Mouse (Mus musculus) right cerebral cortex, postnatal 14 days (tissue): ENCODE measurements around the gene Vps13a.

Experiments used
- DNase-seq: peaks from one replicate; pipeline ENCODE4 v3.0.0; 2022

The Vps13a gene

DNA sequence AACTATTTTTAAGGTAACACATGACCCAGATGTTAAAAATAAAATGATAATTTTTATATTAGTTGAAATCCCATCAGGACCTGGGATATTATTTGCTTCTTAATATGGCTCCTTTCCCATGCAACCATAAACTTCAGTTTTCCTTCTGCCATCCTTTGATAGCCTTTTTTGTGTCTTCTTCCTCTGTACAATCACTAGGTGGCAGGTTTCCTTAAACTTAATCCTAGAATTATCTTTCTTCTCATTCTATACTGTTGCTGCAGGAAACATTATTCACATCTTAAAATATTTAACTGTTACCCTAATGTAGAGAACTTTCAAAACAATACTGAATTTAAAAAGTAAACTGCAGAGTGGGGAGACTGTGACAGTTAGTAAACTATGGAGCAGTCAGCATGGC lies 24.9 kb downstream of the Vps13a start:
- DNase-seq, result no peak

GRCm38 (mm10) chr19:16755226-16755625 lies 25.5 kb downstream of the Vps13a start:
- DNase-seq, result no peak

- no peak for DNase-seq
Measured at GRCm38 (mm10) chr19:16753151-16753550, 27.6 kb downstream of the Vps13a start.

- DNase-seq, result no peak
Measured at GRCm38 (mm10) chr19:16736854-16737253, 43.9 kb downstream of the Vps13a start.

- DNase-seq, result no peak
Measured at GRCm38 (mm10) chr19:16728729-16729128, 52.0 kb downstream of the Vps13a start.

- DNase-seq, result no peak
Measured at GRCm38 (mm10) chr19:16715249-16715648, 65.5 kb downstream of the Vps13a start.

DNA sequence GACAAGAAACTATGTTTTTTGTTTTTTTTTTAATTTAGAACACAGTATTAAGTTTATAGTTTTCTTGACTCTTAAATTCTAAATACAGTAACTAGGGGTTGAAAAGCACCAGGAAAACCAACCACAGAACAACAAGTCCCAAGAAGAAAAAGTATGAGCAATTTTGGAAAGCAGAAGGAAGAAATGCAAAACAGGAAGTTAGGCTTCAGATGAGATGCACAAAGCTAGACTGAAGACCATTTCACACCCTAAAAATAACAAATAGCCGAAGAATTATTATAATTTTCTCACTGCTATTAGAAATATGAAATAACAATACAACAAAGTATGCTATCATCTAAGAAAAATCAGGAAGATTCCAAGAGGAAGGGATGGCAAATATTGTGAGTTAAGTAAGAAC lies 78.9 kb downstream of the Vps13a start:
- no peak for DNase-seq

GRCm38 (mm10) chr19:16684922-16685321 lies 95.8 kb downstream of the Vps13a start:
- DNase-seq, result no peak

DNA sequence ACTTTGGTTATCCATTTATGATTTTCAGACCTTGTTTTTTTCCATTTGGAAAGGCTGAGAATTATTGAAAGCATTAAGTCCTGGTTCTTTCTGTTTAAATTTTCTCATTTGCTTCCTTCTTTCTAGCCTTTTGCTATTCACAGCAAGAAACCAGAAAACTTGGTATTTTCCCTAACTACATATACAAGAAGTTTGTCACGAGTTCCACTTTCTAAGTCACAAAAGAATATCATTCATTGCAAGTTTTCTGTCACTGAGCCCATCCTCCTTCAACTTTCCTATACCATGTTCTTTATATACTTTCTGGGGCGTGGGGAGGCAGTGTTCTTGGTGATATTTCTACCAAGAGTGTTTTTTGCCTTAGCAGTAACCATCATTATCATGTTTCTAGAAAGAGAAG lies 96.5 kb downstream of the Vps13a start:
- DNase-seq, result no peak

DNA sequence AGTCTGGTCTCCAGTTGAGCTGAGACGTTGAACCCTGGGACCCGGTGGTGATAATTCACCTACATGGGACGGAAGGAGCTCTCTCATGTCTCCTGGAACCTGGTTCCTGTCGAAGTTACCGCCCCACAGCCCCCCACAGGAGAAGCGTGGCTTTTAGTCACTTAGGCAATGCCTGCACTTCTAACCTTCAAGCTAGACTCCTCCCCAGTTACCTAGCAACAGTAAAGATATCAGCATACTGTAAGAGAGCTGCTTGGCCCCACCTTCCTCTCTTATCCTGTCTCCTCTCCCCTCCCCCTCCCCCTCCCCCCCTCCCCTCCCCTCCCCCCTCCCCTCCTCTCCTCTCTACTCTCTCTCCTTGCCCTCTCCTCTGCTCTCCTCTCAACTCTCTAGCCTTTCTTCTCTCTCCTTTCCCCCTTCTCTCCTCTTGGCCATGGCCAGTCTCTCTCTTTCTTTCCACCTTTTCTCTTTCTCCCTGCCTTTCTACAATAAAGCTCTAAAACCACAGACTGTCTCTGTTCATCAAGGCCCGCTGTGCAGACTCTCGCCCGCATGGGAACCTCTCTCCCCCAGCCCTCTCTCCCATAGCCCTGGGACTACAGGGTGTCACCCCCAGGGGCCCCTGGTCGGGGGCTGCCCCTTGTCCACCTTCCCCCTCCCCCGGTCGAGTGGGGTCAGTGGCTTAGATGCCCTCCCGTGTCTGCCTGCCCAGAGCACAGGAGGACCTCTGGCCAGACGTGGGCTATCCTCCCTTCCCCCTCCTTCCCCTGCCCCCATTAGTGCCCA lies 154.9 kb downstream of the Vps13a start:
- no peak for DNase-seq

DNA sequence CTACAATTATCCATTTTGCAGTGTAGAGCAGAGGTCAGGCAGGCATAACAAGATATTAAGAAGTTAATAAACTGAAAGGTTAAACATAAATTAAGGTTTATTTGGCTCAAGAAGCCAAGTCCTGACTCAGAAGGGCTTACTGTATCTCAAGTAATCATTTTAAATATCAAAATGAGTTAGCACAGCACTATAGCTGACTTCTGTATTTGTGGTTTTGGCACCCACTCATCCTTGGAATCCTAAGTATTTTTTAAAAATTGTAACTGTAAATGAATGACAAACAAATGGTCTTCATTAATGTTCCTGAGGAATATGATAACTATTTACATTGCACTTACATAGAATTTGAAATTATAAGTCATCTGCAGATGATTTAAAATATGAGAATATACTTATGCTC lies 155.7 kb downstream of the Vps13a start:
- no peak for DNase-seq

GRCm38 (mm10) chr19:16623154-16623553 lies 157.6 kb downstream of the Vps13a start:
- DNase-seq, result no peak

DNA sequence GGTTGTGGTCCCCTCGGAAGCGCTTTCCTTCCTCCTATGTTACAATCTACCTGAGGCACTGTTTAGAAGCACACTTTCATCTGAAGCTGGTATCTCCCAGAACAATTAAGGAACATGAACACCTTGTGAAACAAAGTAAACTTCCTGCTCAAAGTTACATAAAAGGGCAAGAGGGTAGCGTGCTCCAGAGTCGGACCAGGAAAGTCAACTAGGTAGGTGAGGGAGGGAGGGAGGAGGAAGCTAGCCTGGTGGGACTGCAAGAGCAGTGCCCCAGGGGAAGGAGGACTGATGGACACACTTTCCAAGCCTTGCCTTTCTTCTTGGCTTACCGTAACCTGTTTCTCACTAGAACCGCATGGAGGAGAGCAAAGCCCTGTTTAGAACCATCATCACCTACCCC lies 173.1 kb downstream of the Vps13a start:
- no peak for DNase-seq

DNA sequence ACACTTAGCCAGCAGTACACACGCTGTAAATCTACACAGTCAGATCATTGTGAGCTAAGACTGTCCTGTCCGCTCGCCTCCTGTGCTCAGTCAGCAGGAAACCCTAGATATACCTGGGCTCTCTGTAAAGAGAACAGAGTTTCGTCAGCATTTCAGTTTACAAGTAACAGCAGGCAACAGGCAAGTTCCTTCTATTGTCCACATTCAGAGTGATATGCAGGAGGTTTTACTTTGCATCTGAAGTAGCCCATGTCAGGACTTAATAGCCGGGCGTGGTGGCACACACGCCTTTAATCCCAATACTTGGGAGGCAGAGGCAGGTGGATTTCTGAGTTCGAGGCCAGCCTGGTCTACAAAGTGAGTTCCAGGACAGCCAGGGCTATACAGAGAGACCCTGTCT lies 178.7 kb downstream of the Vps13a start:
- no peak for DNase-seq

DNA sequence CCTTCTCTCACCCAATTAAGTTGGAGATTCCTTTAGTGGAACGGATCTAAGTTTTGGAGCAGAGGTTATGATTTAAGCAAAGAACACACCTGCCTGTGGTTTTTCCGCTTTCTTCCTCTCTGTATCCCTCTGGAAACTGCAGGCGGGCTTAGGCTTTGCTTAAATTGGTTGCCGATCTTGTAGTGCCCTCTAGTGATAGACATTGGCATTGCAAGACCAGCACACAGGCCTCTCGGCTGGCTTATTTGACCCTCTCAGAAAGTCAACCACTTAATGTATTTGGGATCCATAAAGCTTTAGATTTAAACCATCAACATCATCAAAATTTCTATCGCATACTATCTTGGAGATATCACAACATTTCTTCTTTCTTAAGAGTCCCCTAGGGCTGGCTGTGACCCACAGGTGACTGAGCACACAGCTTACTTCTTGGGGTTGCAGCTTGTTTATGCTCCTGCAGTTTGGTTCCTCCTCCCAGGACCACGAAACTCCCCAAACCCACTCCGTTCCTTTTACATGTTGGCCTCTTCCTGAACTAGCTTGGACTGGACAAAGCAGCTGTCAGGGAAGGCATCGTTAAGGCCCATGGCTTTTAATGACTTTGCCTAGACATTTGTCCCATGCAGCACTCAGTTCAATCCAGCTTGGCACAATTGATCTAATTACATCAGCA lies 181.3 kb downstream of the Vps13a start:
- peak; percentile 56 for DNase-seq

- DNase-seq, result no peak
Measured at GRCm38 (mm10) chr19:16598653-16599297, 182.0 kb downstream of the Vps13a start.

GRCm38 (mm10) chr19:16597216-16597615 lies 183.5 kb downstream of the Vps13a start:
- no peak for DNase-seq

- no peak for DNase-seq
Measured at GRCm38 (mm10) chr19:16593975-16594317, 186.8 kb downstream of the Vps13a start.

DNA sequence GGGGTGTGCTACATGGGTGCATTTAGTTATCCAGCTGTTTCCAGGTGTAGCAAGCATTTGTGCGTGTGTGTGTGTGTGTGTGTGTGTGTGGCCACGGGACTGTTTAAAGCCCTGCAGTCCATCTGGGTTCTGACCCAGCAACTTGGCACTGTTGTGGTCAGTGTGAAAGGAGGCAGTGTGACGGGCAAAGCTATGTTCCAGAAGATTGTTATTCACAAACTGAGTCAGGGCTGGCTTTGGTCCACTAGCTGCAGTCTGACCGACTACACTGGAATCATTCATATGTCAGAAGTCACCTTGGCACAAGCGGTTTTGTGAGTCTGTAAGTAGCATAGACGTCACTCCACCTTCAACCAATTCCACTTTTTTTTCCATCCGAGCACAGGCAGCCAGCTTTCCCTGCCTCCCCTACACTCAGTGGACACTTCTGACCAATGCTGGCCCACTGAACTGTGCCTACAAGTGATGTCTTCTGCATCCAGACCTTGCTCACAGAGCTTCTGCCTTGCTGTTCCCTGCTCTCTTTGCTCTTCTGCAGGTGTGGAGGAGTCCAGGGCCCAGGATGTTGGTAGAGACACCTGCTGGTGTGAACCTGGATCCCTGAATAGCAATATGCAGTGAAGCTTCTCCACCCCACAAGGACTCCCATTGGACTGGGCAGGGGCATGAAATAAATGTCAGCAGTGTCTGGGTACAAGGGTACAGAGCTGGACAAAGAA lies 187.3 kb downstream of the Vps13a start:
- DNase-seq, result no peak

GRCm38 (mm10) chr19:16585379-16585778 lies 195.4 kb downstream of the Vps13a start:
- no peak for DNase-seq

DNA sequence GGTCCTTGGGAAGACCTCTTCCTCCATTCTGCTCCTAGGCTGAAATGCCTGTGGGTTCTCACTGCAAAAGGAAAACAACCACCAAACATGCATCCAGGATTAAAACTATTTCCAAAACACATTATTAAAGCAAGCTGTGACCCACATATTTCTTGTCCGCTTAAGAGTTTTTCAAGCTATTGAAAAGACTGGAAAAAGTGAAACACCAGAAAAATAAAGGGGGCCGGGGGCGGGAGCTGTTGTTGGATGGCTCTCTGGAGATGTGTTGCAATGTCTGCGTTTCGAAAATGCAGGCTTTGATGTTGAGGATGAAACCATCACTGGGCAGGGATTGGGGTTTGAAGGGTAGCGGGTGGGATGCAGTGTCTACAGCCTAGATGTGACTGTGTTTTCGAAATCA lies 196.2 kb downstream of the Vps13a start:
- DNase-seq, result no peak

GRCm38 (mm10) chr19:16580501-16580900 lies 200.2 kb downstream of the Vps13a start:
- no peak for DNase-seq

GRCm38 (mm10) chr19:16579656-16580260 lies 201.0 kb downstream of the Vps13a start:
- DNase-seq, result no peak
